Mouse (Mus musculus): ENCODE results near the gene Gm45140.
"Not testable (repeated sequence)": the region's sequence is repeated elsewhere in the genome, so short reads cannot be mapped to it uniquely, and the experiment has no call there.

Gm45140 gene

DNA sequence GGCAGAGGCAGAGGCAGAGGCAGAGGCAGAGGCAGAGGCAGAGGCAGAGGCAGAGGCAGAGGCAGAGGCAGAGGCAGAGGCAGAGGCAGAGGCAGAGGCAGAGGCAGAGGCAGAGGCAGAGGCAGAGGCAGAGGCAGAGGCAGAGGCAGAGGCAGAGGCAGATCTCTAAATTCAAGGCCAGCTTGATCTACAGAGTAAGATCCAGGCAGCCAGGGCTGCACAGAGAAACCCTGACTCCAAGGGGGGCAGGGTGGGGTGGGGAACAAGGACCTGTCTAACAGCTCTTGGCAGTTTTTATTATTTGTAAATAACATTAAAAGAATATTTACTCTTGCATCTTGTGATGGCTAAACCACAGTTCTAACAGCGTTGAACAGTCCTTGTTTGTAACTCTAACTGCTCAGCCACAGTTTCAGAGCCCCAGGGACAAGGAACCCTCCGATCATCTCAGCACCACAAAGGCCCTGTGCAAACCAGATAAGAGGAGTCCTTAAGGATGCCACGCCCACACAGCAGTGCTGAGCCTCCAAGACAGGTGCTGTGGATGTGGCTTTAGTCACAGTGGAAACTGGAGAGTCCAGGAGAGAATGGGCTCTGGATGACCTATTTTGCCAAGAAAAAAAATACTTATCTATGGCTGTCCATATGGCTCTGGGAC is 59.9 kb downstream of the Gm45140 start:
- peak; percentile 68 for DNase-seq (ENCODE audit: low read depth)

GRCm38 (mm10) chr6:87774909-87775308 is 60.7 kb downstream of the Gm45140 start:
- no peak for DNase-seq (ENCODE audit: low read depth)

DNA sequence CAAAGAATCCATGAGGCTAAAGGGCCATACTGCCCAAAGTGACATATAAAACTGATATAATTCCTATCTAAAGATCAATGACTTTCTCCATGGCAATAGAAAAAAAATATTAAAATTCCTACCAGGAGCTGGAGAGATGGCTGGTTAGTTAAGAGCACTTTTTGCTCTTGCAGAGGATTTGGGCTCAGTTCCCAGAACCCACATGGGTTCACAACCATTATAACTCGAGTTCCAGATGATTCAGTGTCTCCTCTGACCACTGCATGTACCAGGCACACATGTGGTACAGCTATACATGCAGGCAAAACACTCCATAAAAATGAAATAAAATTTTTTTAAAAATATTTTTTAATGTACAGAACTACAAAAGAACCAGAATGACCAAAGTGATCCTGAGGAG is 61.1 kb downstream of the Gm45140 start:
- DNase-seq (ENCODE audit: low read depth) = no peak

DNA sequence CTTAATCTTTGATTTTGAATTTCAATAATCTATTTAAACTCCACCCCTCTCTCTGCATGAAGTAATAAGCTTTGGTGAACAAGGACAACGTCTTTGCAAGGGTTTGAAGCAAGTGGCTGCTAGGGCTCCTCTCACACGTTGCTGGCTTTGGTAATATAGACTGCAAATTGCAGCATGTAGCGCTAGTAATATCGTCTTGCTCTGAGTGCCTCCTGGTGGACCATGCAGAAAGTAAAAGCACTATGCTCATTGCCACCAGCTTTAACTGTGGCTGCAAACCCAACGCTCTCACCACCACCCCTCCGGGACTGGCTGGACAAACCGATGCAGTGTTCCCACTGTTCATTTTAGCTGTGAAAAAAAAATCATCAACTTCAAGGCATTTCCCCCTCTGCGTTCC is 65.0 kb downstream of the Gm45140 start:
- no peak for DNase-seq (ENCODE audit: low read depth)

DNA sequence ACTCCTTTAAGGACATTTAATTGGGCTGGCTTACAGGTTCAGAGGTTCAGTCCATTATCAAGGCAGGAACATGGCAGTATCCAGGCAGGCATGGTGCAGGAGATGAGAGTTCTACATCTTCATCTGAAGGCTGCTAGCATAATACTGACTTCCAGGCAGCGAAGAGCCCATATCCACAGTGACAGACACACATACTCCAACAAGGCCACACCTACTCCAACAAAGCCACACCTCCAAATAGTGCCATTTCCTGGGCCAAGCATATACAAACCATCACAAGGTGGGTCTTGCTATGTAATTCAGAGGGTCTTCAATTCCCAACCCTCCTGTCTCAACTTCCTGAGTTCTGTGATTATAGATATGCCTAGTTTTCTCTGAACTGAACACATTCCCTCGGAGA is 71.3 kb downstream of the Gm45140 start:
- DNase-seq (ENCODE audit: low read depth) = not testable (repeated sequence)

DNA sequence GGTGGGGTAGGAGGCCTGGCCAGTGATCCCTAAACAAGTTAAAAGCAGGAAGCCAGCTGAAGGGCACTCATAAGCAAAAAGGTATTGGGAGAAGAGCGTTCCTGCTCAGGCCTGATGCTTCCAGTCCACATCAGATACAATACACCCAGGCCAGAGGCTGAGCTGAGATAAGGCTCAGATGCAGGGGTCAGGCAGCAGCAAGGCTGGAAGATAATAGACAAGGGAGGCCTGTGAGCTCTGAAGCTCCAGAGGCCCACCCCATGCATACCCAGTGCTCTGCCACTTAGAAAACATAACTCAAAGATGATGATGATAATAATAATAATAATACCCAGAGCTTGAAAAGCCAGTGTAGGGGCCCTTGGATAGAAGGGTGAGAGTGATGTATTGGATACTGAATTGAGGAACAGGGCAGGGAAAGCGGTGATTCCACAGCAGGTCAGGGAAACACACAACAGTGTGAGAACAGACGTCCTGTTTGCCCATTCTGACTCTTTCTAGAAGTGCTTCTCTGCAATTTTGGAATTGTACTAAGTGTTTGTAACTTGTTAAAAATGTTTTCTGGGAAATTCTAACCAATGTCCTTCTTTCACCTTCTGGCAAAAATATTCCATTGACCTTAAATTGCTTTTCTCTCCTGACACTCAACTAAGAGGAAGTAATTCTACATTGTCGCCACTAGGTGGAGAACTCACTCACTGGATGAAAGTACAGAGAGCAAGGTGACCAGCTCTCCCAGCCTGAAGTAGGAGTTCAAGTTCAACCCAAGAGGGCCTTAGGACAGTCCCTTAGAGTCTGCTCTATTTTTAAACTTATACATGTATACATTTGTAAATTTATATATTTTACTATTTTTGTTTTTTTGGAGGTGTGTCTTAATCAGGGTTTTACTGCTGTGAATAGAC is 72.0 kb downstream of the Gm45140 start:
- DNase-seq (ENCODE audit: low read depth) = no peak

GRCm38 (mm10) chr6:87762161-87762560 is 73.4 kb downstream of the Gm45140 start:
- DNase-seq (ENCODE audit: low read depth) = no peak

- no peak for DNase-seq (ENCODE audit: low read depth)
Observed at GRCm38 (mm10) chr6:87759850-87760249, 75.7 kb downstream of the Gm45140 start.

- no peak for DNase-seq (ENCODE audit: low read depth)
Observed at GRCm38 (mm10) chr6:87759404-87759803, 76.2 kb downstream of the Gm45140 start.

DNA sequence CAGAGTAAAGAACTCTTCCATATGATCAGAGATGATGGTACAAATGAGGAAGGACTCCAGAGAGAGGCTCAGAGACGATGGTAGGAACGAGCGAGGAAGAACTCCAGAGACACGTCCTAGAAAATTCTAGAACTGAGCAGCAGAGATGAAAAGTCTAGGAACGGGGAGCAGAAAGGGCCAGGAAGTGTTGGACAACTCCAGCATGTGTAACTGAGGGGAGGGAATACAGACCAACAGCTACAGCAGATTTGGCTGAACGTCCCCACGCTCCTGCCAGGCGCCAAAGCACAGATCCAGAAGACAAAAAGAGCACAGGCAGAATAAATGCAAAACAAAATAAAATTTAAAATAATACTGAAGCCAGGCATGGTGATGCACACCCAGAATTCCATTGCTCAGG is 78.7 kb downstream of the Gm45140 start:
- no peak for DNase-seq (ENCODE audit: low read depth)

DNA sequence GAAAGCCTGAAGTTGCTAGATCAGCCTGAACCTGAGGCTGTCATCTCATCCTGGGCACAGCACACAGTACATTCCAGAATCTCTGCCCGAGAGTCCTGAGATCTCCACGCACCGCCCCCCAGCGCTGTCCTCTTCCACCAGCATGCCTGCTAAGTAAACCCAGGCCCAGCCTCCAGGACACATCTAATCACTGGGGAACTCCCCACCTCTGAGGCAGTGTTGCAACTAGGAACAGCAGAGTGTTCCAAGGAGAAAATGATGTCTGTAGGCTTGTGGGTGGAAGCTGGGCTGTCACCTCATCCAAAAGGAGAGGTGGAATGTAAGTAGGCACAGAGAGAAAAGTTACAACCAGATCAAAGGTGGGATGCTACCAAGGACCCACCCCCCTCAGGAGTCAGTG is 80.4 kb downstream of the Gm45140 start:
- DNase-seq (ENCODE audit: low read depth) = no peak

DNA sequence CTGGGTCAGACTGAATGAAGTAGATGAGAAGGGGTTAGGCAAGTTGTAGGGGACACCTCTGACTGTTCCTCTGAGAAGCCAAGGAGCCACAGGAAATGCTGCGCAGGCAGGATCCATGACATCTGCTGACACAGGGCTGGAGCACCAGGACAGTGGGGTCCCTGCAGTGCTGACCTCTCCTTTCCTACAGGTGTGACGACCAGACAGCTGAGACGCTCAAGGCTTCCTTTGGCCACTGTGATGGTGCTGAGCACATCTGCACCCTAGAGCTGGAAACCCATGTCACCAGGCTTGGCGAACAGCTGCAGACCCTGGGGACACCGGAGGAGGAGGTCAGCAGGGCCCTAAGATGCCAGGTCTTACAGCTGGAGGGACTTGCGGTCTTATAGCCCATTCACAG is 84.0 kb downstream of the Gm45140 start:
- DNase-seq (ENCODE audit: low read depth) = no peak

DNA sequence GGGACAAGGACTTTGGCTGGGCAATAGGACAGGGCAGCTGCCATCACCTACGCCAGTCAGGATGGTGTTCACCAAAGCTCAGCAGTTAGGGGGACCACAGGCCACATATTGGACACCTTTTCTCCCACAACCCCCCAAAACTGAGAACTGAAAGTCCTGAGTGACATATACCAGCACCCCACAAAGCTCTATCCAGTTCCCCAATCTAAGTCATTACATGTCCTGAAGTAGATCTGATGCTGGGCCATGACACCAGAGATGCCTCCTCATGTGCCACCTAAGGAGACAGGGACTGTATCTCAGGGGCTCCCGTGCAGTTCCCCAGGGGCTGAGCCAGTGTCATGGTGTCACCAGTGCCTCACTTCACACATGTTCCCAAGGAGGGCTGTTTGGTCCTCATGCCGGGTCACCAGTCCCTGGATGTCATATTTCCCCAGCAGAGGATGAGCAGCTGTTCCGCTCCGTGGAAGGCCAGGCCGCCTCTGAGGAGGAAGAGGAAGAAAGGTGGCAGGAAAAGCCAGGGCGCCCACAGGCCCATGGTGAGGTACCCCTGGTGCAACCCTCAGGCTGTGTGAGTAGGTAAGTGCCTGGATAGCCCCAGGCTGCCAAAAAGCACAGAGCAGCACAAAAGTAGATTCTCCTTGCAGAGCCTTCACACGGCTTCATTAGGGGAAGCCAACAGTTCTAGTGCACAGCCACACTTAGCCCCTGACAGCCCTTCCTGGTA is 85.2 kb downstream of the Gm45140 start:
- DNase-seq (ENCODE audit: low read depth) = no peak

DNA sequence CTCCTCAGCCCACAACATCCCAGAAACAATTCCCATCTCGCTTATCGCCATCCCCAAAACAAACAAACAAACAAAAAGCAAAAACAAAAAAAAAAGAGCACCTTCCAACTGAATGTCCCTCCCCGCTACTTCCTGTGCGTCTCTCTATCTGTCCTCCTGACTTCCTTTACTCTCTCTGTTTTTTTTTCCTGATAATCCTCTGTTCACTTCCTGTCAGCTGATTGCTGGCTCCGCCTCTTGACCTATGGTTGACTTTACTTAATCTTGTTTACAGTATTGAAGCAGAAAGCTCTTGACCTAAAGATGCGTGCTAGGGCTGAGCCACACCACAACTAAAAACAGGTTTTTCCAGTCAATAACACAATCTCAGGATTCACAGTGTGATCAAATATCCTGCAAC is 87.1 kb downstream of the Gm45140 start:
- no peak for DNase-seq (ENCODE audit: low read depth)

DNA sequence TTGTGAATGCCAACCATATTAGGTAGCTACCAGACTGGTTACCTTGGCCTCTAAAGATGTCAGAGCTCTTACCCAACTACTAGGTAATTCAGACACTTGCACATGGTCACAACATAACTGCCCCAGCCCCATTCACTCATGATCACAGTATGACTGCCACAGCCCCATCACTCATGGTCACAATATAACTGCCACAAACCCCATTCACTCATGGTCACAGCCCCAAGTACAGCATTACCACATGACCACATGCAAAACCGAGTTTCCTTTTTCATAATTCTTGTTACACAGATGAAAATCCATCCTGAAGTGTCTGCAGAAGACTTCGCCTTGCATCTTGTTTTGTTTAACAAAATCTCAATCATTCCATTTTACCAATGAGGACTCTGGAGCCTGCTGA is 87.5 kb downstream of the Gm45140 start:
- no peak for DNase-seq (ENCODE audit: low read depth)

- DNase-seq (ENCODE audit: low read depth) = no peak
Observed at GRCm38 (mm10) chr6:87746849-87747248, 88.7 kb downstream of the Gm45140 start.

- DNase-seq (ENCODE audit: low read depth) = no peak
Observed at GRCm38 (mm10) chr6:87746059-87746458, 89.5 kb downstream of the Gm45140 start.

GRCm38 (mm10) chr6:87745301-87745700 is 90.3 kb downstream of the Gm45140 start:
- DNase-seq (ENCODE audit: low read depth) = no peak

DNA sequence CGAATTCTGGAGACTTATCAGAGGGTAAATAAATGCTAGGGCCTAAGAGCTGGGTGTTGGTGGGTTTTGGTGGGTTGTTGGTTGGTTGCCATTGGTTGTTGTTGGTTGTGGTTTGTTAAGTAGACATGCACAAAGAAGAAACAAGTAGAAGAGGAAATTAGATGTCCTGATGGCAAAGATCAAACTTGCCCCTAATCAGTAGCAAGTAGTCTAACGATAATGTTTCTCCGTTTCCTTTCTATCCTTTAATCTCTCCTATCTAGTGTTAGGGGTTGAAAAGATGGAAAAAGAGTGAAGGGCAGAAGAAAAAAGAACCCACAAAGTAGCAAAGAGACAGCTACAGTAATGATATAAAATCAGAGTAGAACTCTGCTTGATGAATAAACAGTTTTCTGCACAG is 91.0 kb downstream of the Gm45140 start:
- DNase-seq (ENCODE audit: low read depth) = no peak

- DNase-seq (ENCODE audit: low read depth) = no peak
Observed at GRCm38 (mm10) chr6:87743281-87743680, 92.3 kb downstream of the Gm45140 start.

DNA sequence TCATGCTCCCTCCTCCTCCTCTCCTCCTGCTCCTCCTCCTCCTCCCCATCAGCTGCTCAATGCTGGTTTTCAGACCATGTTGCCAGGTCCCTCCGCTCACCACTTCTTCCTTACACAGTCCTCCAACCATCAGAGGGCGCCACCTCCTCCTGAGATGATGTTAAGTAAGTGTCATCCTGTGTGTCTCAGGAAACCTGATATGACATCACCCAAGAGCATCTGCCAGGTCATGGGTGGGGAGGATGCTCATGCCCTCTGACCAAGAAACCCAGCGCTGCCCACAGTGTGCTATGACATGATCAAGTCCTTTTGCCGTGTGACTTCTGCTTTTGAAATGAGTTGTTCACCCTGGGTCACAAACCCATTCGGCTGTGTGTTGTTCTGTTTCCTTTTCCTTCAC is 92.8 kb downstream of the Gm45140 start:
- DNase-seq (ENCODE audit: low read depth) = no peak

GRCm38 (mm10) chr6:87741978-87742377 is 93.6 kb downstream of the Gm45140 start:
- no peak for DNase-seq (ENCODE audit: low read depth)

- DNase-seq (ENCODE audit: low read depth) = no peak
Observed at GRCm38 (mm10) chr6:87740496-87740895, 95.1 kb downstream of the Gm45140 start.
